Comparison of ENCODE assay signal across 30 mouse cellular contexts in the genomic region with DNA sequence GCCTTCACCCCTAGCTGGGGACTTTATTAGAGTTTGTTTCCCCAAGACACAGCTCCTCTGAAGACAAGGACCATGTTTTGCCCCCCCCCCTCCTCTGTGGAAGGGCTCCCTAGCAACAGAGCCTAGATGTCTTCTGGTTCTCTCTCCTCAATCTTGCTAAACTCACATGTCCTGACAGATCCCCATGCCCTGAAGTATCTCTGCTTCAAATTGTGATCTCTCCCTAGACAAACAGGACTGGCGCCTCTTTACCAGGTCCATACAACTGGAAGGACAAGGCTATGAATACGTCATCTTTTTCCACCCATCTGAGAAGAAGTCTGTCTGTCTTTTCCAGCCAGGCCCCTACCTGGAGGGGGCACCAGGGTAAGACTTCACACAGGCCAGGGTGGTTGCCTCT. TPM values are rescaled to one million over a fixed set of nuclear protein-coding genes. Genes with fewer than 3 reads are reported as not detected.
"Had no signal": no experiment of that assay in that cellular context is flagged by ENCODE, and none has a peak within 500 bp of the region (broad histone marks: within the 10 kb centered on the region; RNA-seq: fewer than 3 reads in every experiment).

No protein-coding gene starts in this region.

- H3K9ac ChIP-seq: kidney, embryonic 15.5 days; limb, embryonic 13.5 days; liver, embryonic 13.5 days; midbrain, embryonic 13.5 days; neural tube, embryonic 12.5 days; neural tube, embryonic 15.5 days; stomach, embryonic 15.5 days had no signal

- H3K27me3 ChIP-seq: kidney, embryonic 15.5 days; limb, embryonic 13.5 days; liver, embryonic 13.5 days; midbrain, embryonic 13.5 days; neural tube, embryonic 12.5 days; neural tube, embryonic 15.5 days; stomach, embryonic 15.5 days had no signal

- H3K4me2 ChIP-seq: kidney, embryonic 15.5 days; limb, embryonic 13.5 days; liver, embryonic 13.5 days; midbrain, embryonic 13.5 days; neural tube, embryonic 12.5 days; neural tube, embryonic 15.5 days; stomach, embryonic 15.5 days had no signal

- H3K4me3 ChIP-seq: kidney, embryonic 15.5 days; left cerebral cortex, adult 2 months; limb, embryonic 13.5 days; liver, embryonic 13.5 days; midbrain, embryonic 13.5 days; neural tube, embryonic 12.5 days; neural tube, embryonic 15.5 days; stomach, embryonic 15.5 days had no signal

- H3K4me1 ChIP-seq: kidney, embryonic 15.5 days; limb, embryonic 13.5 days; liver, embryonic 13.5 days; neural tube, embryonic 12.5 days; neural tube, embryonic 15.5 days; stomach, embryonic 15.5 days had no signal

- DNase-seq: kidney, adult 11 months; kidney, adult 8-10 months; kidney, postnatal 10 days; kidney, postnatal 36 days; layer of hippocampus, postnatal 36 days; left cerebral cortex, postnatal 4 days; liver, embryonic 13.5 days; lung, adult 2 months; lung, postnatal 14 days; lung, postnatal 4 days; right cerebral cortex, adult 18-20 months; right cerebral cortex, postnatal 14 days; right cerebral cortex, postnatal 4 days; thymus, adult 2 months; thymus, postnatal 14 days; thymus, postnatal 4 days had no signal

- H3K36me3 ChIP-seq: kidney, embryonic 15.5 days; limb, embryonic 13.5 days; liver, embryonic 13.5 days; midbrain, embryonic 13.5 days; neural tube, embryonic 12.5 days; neural tube, embryonic 15.5 days; stomach, embryonic 15.5 days had no signal

- ATAC-seq: midbrain, embryonic 13.5 days had no signal

- H3K27ac ChIP-seq: kidney, embryonic 15.5 days; left cerebral cortex, adult 2 months; limb, embryonic 13.5 days; liver, embryonic 13.5 days; midbrain, embryonic 13.5 days; neural tube, embryonic 12.5 days; neural tube, embryonic 15.5 days; stomach, embryonic 15.5 days had no signal

- H3K9me3 ChIP-seq: kidney, embryonic 15.5 days; limb, embryonic 13.5 days; liver, embryonic 13.5 days; midbrain, embryonic 13.5 days; neural tube, embryonic 12.5 days; neural tube, embryonic 15.5 days; stomach, embryonic 15.5 days had no signal

RNA-seq across cellular contexts. Expression of a gene that starts 2.3 kb away (rescaled TPM):
- total RNA-seq: layer of hippocampus, adult 8-10 months; layer of hippocampus, postnatal 10 days; layer of hippocampus, postnatal 36 days; left cerebral cortex, adult 2 months; left cerebral cortex, postnatal 14 days; left cerebral cortex, postnatal 4 days; megakaryocyte progenitor cell, adult 5-6 weeks; megakaryocyte-erythroid progenitor cell, adult 5-6 weeks had no signal
- polyA plus RNA-seq: kidney, embryonic 15.5 days; liver, adult 2 months; liver, embryonic 13.5 days; liver, embryonic 16.5 days; neural tube, embryonic 12.5 days had no signal

RNA-seq across cellular contexts. Expression of a gene that starts 18.1 kb away (rescaled TPM):
- total RNA-seq: layer of hippocampus, postnatal 36 days; megakaryocyte progenitor cell, adult 5-6 weeks; megakaryocyte-erythroid progenitor cell, adult 5-6 weeks had no signal
- polyA plus RNA-seq: liver, embryonic 13.5 days; liver, embryonic 16.5 days had no signal

RNA-seq across cellular contexts. Expression of a gene that starts 28.4 kb away (rescaled TPM):
- total RNA-seq: megakaryocyte-erythroid progenitor cell, adult 5-6 weeks had no signal

RNA-seq across cellular contexts. Expression of a gene that starts 54.1 kb away (rescaled TPM):
- total RNA-seq: megakaryocyte progenitor cell, adult 5-6 weeks had no signal
